8 mouse cellular contexts compared by ENCODE assay signal in the genomic region with DNA sequence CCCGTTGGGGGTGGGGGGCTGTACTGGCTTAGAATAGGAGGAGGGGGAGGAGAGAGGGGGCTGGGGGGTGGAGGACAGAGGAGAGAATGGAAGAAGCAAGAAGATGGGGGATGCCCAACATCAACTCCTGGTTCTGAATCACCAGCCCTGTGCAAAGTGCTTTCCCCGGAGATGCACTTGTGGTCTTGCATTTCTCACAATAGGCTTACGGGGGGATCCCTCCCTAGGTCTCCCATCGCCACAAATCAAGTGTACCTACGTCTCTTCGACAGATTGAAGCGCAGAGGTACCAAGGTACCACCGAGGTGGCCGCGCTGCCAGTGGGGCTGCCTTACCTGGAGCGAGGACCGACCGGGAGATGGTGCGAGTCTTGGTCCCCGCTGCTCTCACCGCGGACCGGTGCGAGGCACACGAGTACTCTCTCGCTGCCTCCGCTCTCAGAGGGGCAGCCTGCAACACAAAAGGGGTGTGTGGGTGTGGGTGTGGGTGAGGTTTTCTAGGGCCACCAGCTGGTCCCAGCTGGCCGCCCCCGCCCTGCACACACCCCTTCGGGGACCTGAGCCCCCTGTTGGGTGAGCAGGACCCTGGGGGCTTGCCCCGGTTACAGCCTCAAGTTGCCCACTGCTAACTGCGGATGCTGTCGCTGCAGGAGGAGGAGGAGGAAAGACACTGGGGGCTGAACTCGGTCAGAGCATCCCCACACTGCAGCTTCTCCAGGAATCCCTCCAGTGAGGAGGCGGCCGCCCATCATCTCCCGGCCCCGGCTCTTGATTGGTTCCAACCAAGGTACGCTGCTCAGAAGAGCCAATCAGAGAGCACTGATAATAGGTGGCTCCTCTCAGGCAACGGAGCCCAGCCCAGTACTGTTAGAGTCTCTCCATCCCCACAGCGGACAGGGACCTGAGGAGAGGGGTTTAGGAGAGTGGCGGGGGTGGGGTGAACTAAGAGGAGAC. TPM values are rescaled to one million over a fixed set of nuclear protein-coding genes. Genes with fewer than 3 reads are reported as not detected.
A peak's percentile ranks its signal among the peaks of the same experiment; 100 is the strongest.
DNase-seq lines count a peak whose midpoint lies in the region; ATAC-seq lines count a peak whose summit lies in the region.

A gene (minus strand): TSS at position 742 of the 953 bp plus-strand sequence.

- peak within 1 kb of the TSS; percentile 78 for H3K9ac ChIP-seq in forebrain, embryonic 16.5 days (replicated peaks; ENCODE audit: low read depth, low read length)
- H3K9ac ChIP-seq in hindbrain, embryonic 14.5 days: peak within 1 kb of the TSS; percentile 86
- peak within 1 kb of the TSS; percentile 92 for H3K9ac ChIP-seq in midbrain, embryonic 14.5 days (replicated peaks; ENCODE audit: low read length)
- peak within 1 kb of the TSS; percentile 43 for H3K9ac ChIP-seq in stomach, embryonic 16.5 days (ENCODE audit: low read length)

- peak within 1 kb of the TSS; percentile 75 for H3K4me2 ChIP-seq in forebrain, embryonic 16.5 days (ENCODE audit: low read length)
- peak within 1 kb of the TSS; percentile 95 for H3K4me2 ChIP-seq in hindbrain, embryonic 14.5 days (replicated peaks)
- peak within 1 kb of the TSS; percentile 99 for H3K4me2 ChIP-seq in midbrain, embryonic 14.5 days (ENCODE audit: low read length)
- peak within 1 kb of the TSS; percentile 96 for H3K4me2 ChIP-seq in stomach, embryonic 16.5 days (ENCODE audit: low read depth, low read length)

- H3K9me3 ChIP-seq in forebrain, embryonic 16.5 days (ENCODE audit: control insufficient read depth, low read length): no peaks in the 10 kb centered on the region
- H3K9me3 ChIP-seq in hindbrain, embryonic 14.5 days (ENCODE audit: control insufficient read depth, low read length): no peaks in the 10 kb centered on the region
- H3K9me3 ChIP-seq in limb, embryonic 10.5 days (replicated peaks): no peaks in the 10 kb centered on the region
- H3K9me3 ChIP-seq in midbrain, embryonic 14.5 days (ENCODE audit: control insufficient read depth, low read length): no peaks in the 10 kb centered on the region
- no peaks in the 10 kb centered on the region for H3K9me3 ChIP-seq in stomach, embryonic 16.5 days (replicated peaks; ENCODE audit: control insufficient read depth, low read length)

- under 1% methylated on average over 37 of the region's 37 CpGs for WGBS in forebrain, embryonic 16.5 days
- WGBS in hindbrain, embryonic 14.5 days: under 1% methylated on average over 37 of the region's 37 CpGs
- WGBS in limb, embryonic 10.5 days: 1% methylated on average over 37 of the region's 37 CpGs
- under 1% methylated on average over 37 of the region's 37 CpGs for whole genome bisulfite sequencing in midbrain, embryonic 14.5 days
- under 1% methylated on average over 37 of the region's 37 CpGs for WGBS in stomach, embryonic 16.5 days

- H3K27ac ChIP-seq in forebrain, embryonic 16.5 days (ENCODE audit: low read length): peak within 1 kb of the TSS; percentile 82
- peak within 1 kb of the TSS; percentile 91 for H3K27ac ChIP-seq in hindbrain, embryonic 14.5 days
- no peak within 1 kb of the TSS for H3K27ac ChIP-seq in limb, embryonic 10.5 days
- H3K27ac ChIP-seq in midbrain, embryonic 14.5 days (replicated peaks; ENCODE audit: low read depth, low read length): peak within 1 kb of the TSS; percentile 95
- H3K27ac ChIP-seq in stomach, embryonic 16.5 days (ENCODE audit: low read length): no peak within 1 kb of the TSS

- peak within 1 kb of the TSS; percentile 78 for H3K4me3 ChIP-seq in forebrain, embryonic 16.5 days (replicated peaks; ENCODE audit: low read length)
- H3K4me3 ChIP-seq in hindbrain, embryonic 14.5 days (replicated peaks; ENCODE audit: low read length): peak within 1 kb of the TSS; percentile 66
- H3K4me3 ChIP-seq in limb, embryonic 10.5 days: peak within 1 kb of the TSS; percentile 62
- peak within 1 kb of the TSS; percentile 82 for H3K4me3 ChIP-seq in midbrain, embryonic 14.5 days (replicated peaks; ENCODE audit: low read depth, low read length)
- peak within 1 kb of the TSS; percentile 47 for H3K4me3 ChIP-seq in stomach, embryonic 16.5 days (replicated peaks; ENCODE audit: low read length)

- H3K4me1 ChIP-seq in forebrain, embryonic 16.5 days (replicated peaks; ENCODE audit: control insufficient read depth, insufficient read depth, low read length): peaks cover 9% of the 10 kb centered on the region; the same call in 1 of the 2 replicates
- H3K4me1 ChIP-seq in hindbrain, embryonic 14.5 days (replicated peaks; ENCODE audit: control insufficient read depth, insufficient read depth, low read length): peaks cover 22% of the 10 kb centered on the region
- peaks cover 18% of the 10 kb centered on the region for H3K4me1 ChIP-seq in limb, embryonic 10.5 days
- H3K4me1 ChIP-seq in midbrain, embryonic 14.5 days (ENCODE audit: control insufficient read depth, insufficient read depth, low read length): peaks cover 14% of the 10 kb centered on the region
- peaks cover 11% of the 10 kb centered on the region for H3K4me1 ChIP-seq in stomach, embryonic 16.5 days (ENCODE audit: control insufficient read depth, insufficient read depth, low read length)

- intact Hi-C loops in gastrocnemius, postnatal 36 days (cut with DNase I): no loop called here

- DNase-seq in gastrocnemius, adult 18-20 months (ENCODE audit: low spot score): peak; percentile 2
- DNase-seq in gastrocnemius, postnatal 36 days: no peak
- DNase-seq in cerebellum, adult 18-20 months: peak; percentile 91 to 97
- DNase-seq in hindbrain, embryonic 14.5 days (ENCODE audit: low spot score): peak; percentile 84
- DNase-seq in limb, embryonic 10.5 days (ENCODE audit: low spot score): peak; percentile 73
- peak; percentile 95 for DNase-seq in midbrain, embryonic 14.5 days

- peak; percentile 100 for ATAC-seq in forebrain, embryonic 16.5 days
- peak; percentile 99 for ATAC-seq in hindbrain, embryonic 14.5 days (ENCODE audit: low FRiP score)
- peak; percentile 100 for ATAC-seq in midbrain, embryonic 14.5 days (ENCODE audit: low FRiP score, low TSS enrichment)
- ATAC-seq in stomach, embryonic 16.5 days (ENCODE audit: insufficient read depth, low FRiP score): peak; percentile 96

- H3K36me3 ChIP-seq in forebrain, embryonic 16.5 days (ENCODE audit: control insufficient read depth, insufficient read depth): no peaks in the 10 kb centered on the region
- no peaks in the 10 kb centered on the region for H3K36me3 ChIP-seq in hindbrain, embryonic 14.5 days (replicated peaks; ENCODE audit: control insufficient read depth, insufficient read depth)
- H3K36me3 ChIP-seq in limb, embryonic 10.5 days: no peaks in the 10 kb centered on the region
- no peaks in the 10 kb centered on the region for H3K36me3 ChIP-seq in midbrain, embryonic 14.5 days (ENCODE audit: control insufficient read depth, insufficient read depth, low read length)
- H3K36me3 ChIP-seq in stomach, embryonic 16.5 days (ENCODE audit: control insufficient read depth, insufficient read depth, low read length): no peaks in the 10 kb centered on the region

- H3K27me3 ChIP-seq in forebrain, embryonic 16.5 days (replicated peaks; ENCODE audit: control insufficient read depth, insufficient read depth, low read length): no peaks in the 10 kb centered on the region; the same call in 1 of the 2 replicates
- no peaks in the 10 kb centered on the region for H3K27me3 ChIP-seq in hindbrain, embryonic 14.5 days (ENCODE audit: control insufficient read depth, insufficient read depth, low read length)
- H3K27me3 ChIP-seq in limb, embryonic 10.5 days (ENCODE audit: low read depth, poor library complexity, severe bottlenecking): peaks cover 42% of the 10 kb centered on the region
- no peaks in the 10 kb centered on the region for H3K27me3 ChIP-seq in midbrain, embryonic 14.5 days (ENCODE audit: control insufficient read depth, insufficient read depth, low read length)
- H3K27me3 ChIP-seq in stomach, embryonic 16.5 days (ENCODE audit: control insufficient read depth, insufficient read depth, low read length): peaks cover 16% of the 10 kb centered on the region

RNA-seq across cellular contexts. Expression of the gene that starts here (rescaled TPM):
- total RNA-seq in gastrocnemius, adult 18-20 months (2021): under 1 TPM in 1 of 2 experiments, not detected in 1; 0.05 TPM
- not detected for total RNA-seq in gastrocnemius, postnatal 36 days (2021)
- polyA plus RNA-seq in forebrain, embryonic 16.5 days (2015; fragmentation: Nextera tagmentation; extraction: Ambion mirVana): 91.7 and 109 TPM in 2 replicates
- polyA plus RNA-seq in hindbrain, embryonic 14.5 days (2014; fragmentation: Nextera tagmentation; extraction: Ambion mirVana): 116 and 137 TPM in 2 replicates
- polyA plus RNA-seq in limb, embryonic 10.5 days (2016; fragmentation: Nextera tagmentation; extraction: Ambion mirVana): 0.10 and 0.13 TPM in 2 replicates
- polyA plus RNA-seq in midbrain, embryonic 14.5 days (2014; fragmentation: Nextera tagmentation; extraction: Ambion mirVana): 103 and 106 TPM in 2 replicates
- polyA plus RNA-seq in stomach, embryonic 16.5 days (2015; fragmentation: Nextera tagmentation; extraction: Ambion mirVana): 7.5 and 8.6 TPM in 2 replicates

Comparison
In these comparisons a context has a peak if more than half of its experiments do, and no peak if none do; other contexts are left out.
1. Peak in DNase-seq in gastrocnemius, adult 18-20 months; RNA of the gene not detected or under 1 TPM.
2. Peak in DNase-seq and H3K4me3 ChIP-seq in limb, embryonic 10.5 days; RNA of the gene not detected or under 1 TPM.
3. DNase-seq: peak in cerebellum, adult 18-20 months (2 of 2), hindbrain, embryonic 14.5 days (single experiment) and midbrain, embryonic 14.5 days (single experiment); none in gastrocnemius, postnatal 36 days (0 of 2).
4. H3K27ac ChIP-seq: peak in forebrain, embryonic 16.5 days (single experiment), hindbrain, embryonic 14.5 days (single experiment) and midbrain, embryonic 14.5 days (single experiment); none in limb, embryonic 10.5 days (single experiment) and stomach, embryonic 16.5 days (single experiment).
5. Peak in every context shown above with its lines, with median percentiles within 50 percentile points of each other: ATAC-seq, H3K4me2 ChIP-seq, H3K4me3 ChIP-seq and H3K9ac ChIP-seq.